Mouse (Mus musculus): ENCODE measurements around the gene Gli1. TPM values are rescaled to one million over a fixed set of nuclear protein-coding genes. Genes with fewer than 3 reads are reported as not detected.
A peak's percentile ranks its signal among the peaks of the same experiment; 100 is the strongest.

The Gli1 gene
- polyA plus RNA-seq, 1 experiment = not detected

DNA sequence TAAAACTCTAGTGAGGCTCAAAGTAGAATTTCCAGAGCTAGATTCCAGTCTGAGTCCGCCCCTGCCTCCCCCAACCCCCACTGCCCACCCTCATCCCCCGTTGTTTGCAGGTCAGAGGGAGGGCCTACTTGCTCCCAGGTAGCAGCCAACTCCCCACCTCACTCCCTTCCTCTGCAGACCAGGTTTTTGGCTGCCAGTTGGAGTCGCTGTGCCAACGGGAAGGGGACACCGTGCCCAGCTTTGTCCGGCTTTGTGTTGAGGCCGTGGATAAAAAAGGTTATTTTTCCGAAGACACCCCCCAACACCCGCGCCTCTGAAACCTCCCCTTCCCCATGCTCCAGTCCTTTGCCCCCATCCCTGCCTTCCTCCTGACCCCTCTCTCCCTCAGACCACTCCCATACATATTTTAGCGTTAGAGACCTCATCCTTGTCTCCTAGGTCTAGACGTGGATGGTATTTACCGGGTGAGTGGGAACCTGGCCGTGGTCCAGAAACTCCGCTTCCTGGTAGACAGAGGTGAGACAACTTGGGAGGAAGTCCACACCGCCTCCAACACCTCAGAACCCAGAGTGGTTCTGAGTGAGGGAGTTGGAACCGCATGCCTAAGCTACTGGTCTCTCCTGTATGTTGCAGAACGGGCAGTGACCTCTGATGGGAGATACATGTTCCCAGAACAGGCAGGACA lies 14.2 kb downstream of the Gli1 start:
- H3K27ac ChIP-seq (ENCODE audit: insufficient read depth, low read depth, low read length) = no peak overlapping the region
- H3K4me3 ChIP-seq (ENCODE audit: insufficient read depth, low read depth, low read length) = no peak overlapping the region
- no peak for TF ChIP-seq CTCF (IDR thresholded peaks at IDR 0.05; ENCODE audit: insufficient read depth, low read depth, low read length)
- TF ChIP-seq POLR2A (IDR thresholded peaks at IDR 0.05; ENCODE audit: insufficient read depth, low read depth, low read length) = no peak
- WGBS = 51% methylated on average over 18 of the region's 18 CpGs
- H3K4me1 ChIP-seq (ENCODE audit: control insufficient read depth, insufficient read depth, low read length) = peaks cover 31% of the 10 kb centered on the region

DNA sequence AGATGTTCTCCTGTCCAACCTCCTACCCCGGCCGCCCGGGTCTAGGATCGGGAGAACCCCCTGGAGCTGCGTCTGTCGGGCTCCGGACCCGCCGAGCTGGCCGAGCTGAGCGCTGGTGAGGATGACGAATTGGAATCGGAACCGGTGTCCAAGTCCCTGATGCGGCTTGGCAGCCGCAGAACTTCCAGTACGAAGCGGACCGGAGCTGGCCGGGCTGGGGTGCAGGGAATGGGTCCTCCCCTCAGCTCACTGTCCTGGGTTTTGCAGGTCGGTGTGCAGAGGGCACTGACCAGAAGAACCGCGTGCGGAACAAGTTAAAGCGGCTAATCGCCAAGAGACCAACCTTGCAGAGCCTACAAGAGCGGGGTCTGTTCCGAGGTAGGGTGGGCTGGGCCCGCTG lies 14.9 kb downstream of the Gli1 start:
- 7% methylated on average over 29 of the region's 29 CpGs for WGBS
- peak overlapping the region; percentile 14 for H3K4me3 ChIP-seq (ENCODE audit: insufficient read depth, low read depth, low read length)

DNA sequence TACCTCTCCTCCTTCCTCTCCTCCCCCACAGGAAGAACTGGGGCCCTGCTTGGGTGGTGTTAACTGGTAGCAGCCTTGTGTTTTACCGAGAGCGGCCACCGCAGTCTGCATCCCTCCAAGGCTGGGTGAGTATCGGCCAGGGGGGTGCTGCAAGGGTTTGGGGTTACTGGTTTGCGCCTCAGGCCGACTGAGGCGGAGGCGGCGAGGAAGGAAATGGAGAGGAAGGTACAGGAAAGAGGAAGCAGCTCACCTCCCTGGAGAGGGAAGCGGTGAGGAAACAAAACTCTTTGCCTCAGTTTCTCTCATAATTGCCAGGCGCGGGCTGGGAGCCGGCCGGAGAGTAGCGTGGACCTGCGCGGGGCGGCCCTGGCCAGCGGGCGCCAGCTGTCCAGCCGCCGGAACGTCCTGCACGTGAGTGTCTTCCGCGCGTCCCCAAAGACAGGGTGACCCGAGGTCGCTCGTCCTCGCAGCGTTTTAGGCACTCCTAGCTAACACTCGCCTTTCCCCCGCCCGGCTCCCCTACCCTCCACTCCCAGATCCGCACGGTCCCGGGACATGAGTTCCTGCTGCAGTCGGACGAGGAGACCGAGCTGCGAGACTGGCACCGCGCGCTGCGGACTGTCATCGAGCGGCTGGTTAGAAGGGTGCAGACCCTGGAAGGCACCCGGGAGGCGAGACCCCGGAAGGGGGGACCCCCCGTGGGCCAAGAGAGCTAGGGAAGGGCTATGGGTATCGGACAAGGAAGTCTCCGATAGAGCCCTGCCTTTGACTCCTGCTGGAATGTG lies 15.6 kb downstream of the Gli1 start:
- TF ChIP-seq POLR2A (IDR thresholded peaks at IDR 0.05; ENCODE audit: insufficient read depth, low read depth, low read length) = no peak
- no peak for TF ChIP-seq CTCF (IDR thresholded peaks at IDR 0.05; ENCODE audit: insufficient read depth, low read depth, low read length)
- Histone ChIP-seq H3K4me3 (ENCODE audit: insufficient read depth, low read depth, low read length) (peak overlapping the region; percentile 14), H3K4me1 (ENCODE audit: control insufficient read depth, insufficient read depth, low read length) (peaks cover 24% of the 10 kb centered on the region), H3K27ac (ENCODE audit: insufficient read depth, low read depth, low read length) (no peak overlapping the region)
- 4% methylated on average over 54 of the region's 54 CpGs for WGBS

More for the DNA sequence above, 14.9 kb downstream of the Gli1 start:
- peaks cover 28% of the 10 kb centered on the region for H3K4me1 ChIP-seq (ENCODE audit: control insufficient read depth, insufficient read depth, low read length)
- no peak overlapping the region for H3K27ac ChIP-seq (ENCODE audit: insufficient read depth, low read depth, low read length)
- TF ChIP-seq CTCF (IDR thresholded peaks at IDR 0.05; ENCODE audit: insufficient read depth, low read depth, low read length) (no peak), POLR2A (IDR thresholded peaks at IDR 0.05; ENCODE audit: insufficient read depth, low read depth, low read length) (no peak)

DNA sequence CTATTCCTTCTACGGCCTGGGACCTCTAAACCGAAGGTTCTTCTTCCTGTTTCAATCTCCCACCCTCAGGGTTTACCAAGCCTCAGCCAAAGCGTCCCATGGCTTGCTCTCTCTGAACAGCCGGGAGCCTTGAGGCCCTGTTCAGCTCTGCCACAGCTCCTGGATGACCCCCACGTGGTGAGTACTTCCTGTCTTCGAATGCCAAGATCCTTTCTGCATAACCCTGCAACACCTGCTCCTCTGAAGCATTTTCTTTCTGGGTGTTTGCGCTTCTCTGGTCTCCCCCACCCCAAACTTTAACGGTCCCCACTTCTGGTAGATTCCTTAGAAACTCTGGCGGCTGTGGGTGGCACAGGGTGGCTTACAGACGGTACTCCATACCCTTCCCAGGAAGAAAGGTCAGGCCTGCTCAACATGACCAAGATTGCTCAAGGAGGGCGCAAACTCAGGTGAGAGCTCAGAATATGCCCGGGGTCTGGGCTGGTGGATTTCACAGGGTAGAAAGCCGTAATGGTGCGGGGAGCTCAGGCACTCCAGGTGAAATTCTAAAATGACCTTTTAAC lies 16.2 kb downstream of the Gli1 start:
- TF ChIP-seq POLR2A (IDR thresholded peaks at IDR 0.05; ENCODE audit: insufficient read depth, low read depth, low read length) (no peak), CTCF (IDR thresholded peaks at IDR 0.05; ENCODE audit: insufficient read depth, low read depth, low read length) (no peak)
- WGBS = 58% methylated on average over 14 of the region's 14 CpGs
- H3K4me3 ChIP-seq (ENCODE audit: insufficient read depth, low read depth, low read length) = no peak overlapping the region
- no peak overlapping the region for H3K27ac ChIP-seq (ENCODE audit: insufficient read depth, low read depth, low read length)
- H3K4me1 ChIP-seq (ENCODE audit: control insufficient read depth, insufficient read depth, low read length) = peaks cover 18% of the 10 kb centered on the region

DNA sequence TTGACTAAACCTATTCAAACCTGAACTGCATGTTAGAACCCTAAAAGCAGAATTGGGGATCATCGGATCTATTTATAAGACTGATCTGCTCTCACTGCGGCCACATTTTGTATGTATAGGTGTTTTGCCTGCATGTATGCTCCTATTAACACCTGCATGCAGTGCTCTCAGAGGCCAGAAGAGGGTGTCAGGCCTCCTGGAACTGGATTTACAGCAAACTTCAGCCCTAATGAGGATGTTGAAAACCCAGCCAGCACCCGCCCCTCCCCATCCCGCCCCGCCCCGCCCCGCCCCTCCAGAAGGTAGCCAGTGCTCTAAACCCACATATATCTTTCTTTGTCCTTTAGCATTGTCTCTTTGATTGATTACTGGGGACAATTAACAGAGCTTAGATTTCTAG lies 17.3 kb downstream of the Gli1 start:
- H3K4me1 ChIP-seq (ENCODE audit: control insufficient read depth, insufficient read depth, low read length) = peaks cover 12% of the 10 kb centered on the region
- no peak overlapping the region for H3K4me3 ChIP-seq (ENCODE audit: insufficient read depth, low read depth, low read length)
- H3K27ac ChIP-seq (ENCODE audit: insufficient read depth, low read depth, low read length) = no peak overlapping the region
- WGBS = 13% methylated on average over 7 of the region's 7 CpGs
- TF ChIP-seq POLR2A (IDR thresholded peaks at IDR 0.05; ENCODE audit: insufficient read depth, low read depth, low read length) = no peak
- no peak for TF ChIP-seq CTCF (IDR thresholded peaks at IDR 0.05; ENCODE audit: insufficient read depth, low read depth, low read length)

DNA sequence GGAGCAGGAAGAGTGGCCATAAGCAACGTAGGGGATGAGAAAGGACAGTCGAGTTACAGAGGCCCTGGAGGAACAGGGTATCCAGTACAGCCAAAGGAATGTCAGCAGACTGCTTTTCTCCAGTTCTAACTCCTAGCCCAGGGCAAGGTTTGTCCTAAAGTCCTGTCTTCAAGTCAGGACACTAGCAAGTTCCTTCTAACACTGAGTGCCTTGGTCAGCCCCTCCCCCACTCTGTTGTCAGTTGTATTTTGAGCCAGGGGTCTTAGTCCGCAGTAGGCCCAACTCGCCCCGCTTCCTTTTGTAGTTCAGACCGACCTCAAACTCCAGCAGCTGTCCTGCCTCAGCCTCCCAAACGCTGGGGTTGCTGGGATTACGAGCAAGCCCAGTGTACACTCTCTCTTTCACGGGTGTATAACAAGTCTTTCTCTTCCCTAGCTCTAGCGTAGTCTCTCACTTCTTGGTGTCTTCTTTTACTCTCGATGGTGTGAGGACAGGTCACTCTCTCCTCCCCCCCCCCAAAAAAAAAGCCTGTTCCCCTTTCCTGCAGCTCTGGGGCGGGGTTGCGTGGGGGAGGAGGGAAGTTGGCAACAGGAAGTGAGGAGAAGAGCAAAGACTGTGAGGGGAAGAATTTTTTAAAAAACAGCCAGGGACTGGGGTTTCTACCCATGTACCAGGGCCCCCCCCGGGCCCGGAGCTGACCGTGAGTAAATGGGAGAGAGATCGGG lies 18.5 kb downstream of the Gli1 start:
- no peak overlapping the region for H3K27ac ChIP-seq (ENCODE audit: insufficient read depth, low read depth, low read length)
- 81% methylated on average over 17 of the region's 17 CpGs for WGBS

DNA sequence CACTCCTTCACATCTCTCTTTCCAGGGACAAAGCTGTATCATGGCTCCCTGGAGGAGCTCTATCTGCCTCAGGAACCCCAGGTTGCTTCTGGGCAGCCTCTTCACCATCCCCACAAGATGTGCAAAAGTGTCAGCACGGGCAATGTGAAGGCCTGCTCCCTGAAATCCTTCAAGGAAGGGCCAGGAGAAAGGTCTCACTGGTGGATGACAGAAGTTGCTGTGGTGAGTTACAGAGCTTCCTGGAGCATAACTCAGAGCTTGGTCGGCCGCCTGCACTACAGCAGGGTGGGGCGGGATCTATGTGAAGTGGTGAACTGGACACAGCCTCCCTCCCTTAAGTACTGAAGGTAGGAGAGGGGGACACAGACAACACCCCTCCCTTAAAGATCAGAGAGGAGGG lies 19.1 kb downstream of the Gli1 start:
- 87% methylated on average over 4 of the region's 4 CpGs for WGBS
- no peak overlapping the region for H3K4me3 ChIP-seq (ENCODE audit: insufficient read depth, low read depth, low read length)
- H3K27ac ChIP-seq (ENCODE audit: insufficient read depth, low read depth, low read length) = no peak overlapping the region
- H3K4me1 ChIP-seq (ENCODE audit: control insufficient read depth, insufficient read depth, low read length) = peaks cover 12% of the 10 kb centered on the region
- TF ChIP-seq CTCF (IDR thresholded peaks at IDR 0.05; ENCODE audit: insufficient read depth, low read depth, low read length) (no peak), POLR2A (IDR thresholded peaks at IDR 0.05; ENCODE audit: insufficient read depth, low read depth, low read length) (no peak)

More for the DNA sequence above, 18.5 kb downstream of the Gli1 start:
- TF ChIP-seq CTCF (IDR thresholded peaks at IDR 0.05; ENCODE audit: insufficient read depth, low read depth, low read length) (no peak), POLR2A (IDR thresholded peaks at IDR 0.05; ENCODE audit: insufficient read depth, low read depth, low read length) (no peak)
- peaks cover 12% of the 10 kb centered on the region for H3K4me1 ChIP-seq (ENCODE audit: control insufficient read depth, insufficient read depth, low read length)
- H3K4me3 ChIP-seq (ENCODE audit: insufficient read depth, low read depth, low read length) = no peak overlapping the region

DNA sequence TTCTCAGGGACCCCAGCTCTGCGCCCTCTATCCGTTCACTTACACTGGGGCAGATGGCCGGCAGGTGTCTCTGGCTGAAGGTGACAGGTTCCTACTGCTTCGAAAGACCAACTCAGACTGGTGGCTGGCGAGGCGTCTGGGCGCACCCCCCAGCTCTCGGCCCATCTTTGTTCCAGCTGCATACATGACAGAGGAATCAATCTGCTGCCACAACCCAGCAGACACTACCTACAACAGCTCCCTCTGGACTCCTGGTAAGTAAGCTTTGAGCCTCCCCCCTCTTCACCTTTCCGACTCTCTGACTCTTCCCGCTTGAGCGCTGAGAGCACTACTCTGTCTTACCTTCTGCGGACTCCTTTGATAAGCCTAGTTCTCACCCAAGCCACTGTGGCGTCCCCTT lies 19.6 kb downstream of the Gli1 start:
- no peak for TF ChIP-seq POLR2A (IDR thresholded peaks at IDR 0.05; ENCODE audit: insufficient read depth, low read depth, low read length)
- no peak for TF ChIP-seq CTCF (IDR thresholded peaks at IDR 0.05; ENCODE audit: insufficient read depth, low read depth, low read length)
- Histone ChIP-seq H3K4me3 (ENCODE audit: insufficient read depth, low read depth, low read length) (no peak overlapping the region), H3K27ac (ENCODE audit: insufficient read depth, low read depth, low read length) (no peak overlapping the region), H3K4me1 (ENCODE audit: control insufficient read depth, insufficient read depth, low read length) (peaks cover 12% of the 10 kb centered on the region)
- 85% methylated on average over 13 of the region's 13 CpGs for WGBS
